Mouse (Mus musculus): Measurements from ENCODE around the gene Scd2. TPM values are rescaled to one million over a fixed set of nuclear protein-coding genes. Genes with fewer than 3 reads are reported as not detected.
A peak's percentile ranks its signal among the peaks of the same experiment; 100 is the strongest.

The Scd2 gene
- polyA plus RNA-seq, 2 experiments, result 80.4 to 84.0 TPM

- no peak for TF ChIP-seq EP300 (IDR thresholded peaks at IDR 0.05; ENCODE audit: low read depth)
- TF ChIP-seq CTCF (IDR thresholded peaks at IDR 0.05; ENCODE audit: low read depth), result no peak
- Histone ChIP-seq H3K36me3 (replicated peaks; ENCODE audit: control insufficient read depth, insufficient read depth, low read depth) (no peaks in the 10 kb centered on the region), H3K27ac (peak overlapping the region; percentile 52)
Measured at GRCm38 (mm10) chr19:44267499-44268002, 25.9 kb upstream of the Scd2 start.

GRCm38 (mm10) chr19:44273711-44274110 lies 19.8 kb upstream of the Scd2 start:
- 63% methylated on average over 4 of the region's 4 CpGs for WGBS (ENCODE audit: insufficient replicate concordance)
- Histone ChIP-seq H3K27me3 (ENCODE audit: control insufficient read depth, insufficient read depth, low read length) (no peaks in the 10 kb centered on the region), H3K4me3 (ENCODE audit: insufficient read depth in 1 of 2, low read depth in 2 of 2, low read length in 2 of 2) (no peak overlapping the region), H3K9me3 (ENCODE audit: control insufficient read depth, low read length) (no peaks in the 10 kb centered on the region), H3K36me3 (replicated peaks; ENCODE audit: control insufficient read depth, insufficient read depth, low read depth) (no peaks in the 10 kb centered on the region), H3K4me2 (ENCODE audit: low read depth) (no peak overlapping the region), H3K9ac (replicated peaks) (no peak overlapping the region), H3K27ac (no peak overlapping the region), H3K4me1 (replicated peaks; ENCODE audit: control insufficient read depth in 2 of 2, insufficient read depth in 2 of 2, low read length in 1 of 2) (0 out of 4 replicates have a peak, but pooled peaks cover 0 to 2% of the 10 kb centered on the region in 2 experiments)
- ATAC-seq (ENCODE audit: insufficient read depth) (no peak), DNase-seq (ENCODE audit: low read depth in 3 of 3, low spot score in 3 of 3) (no peak)
- TF ChIP-seq EP300 (IDR thresholded peaks at IDR 0.05; ENCODE audit: low read depth) (no peak), CTCF (IDR thresholded peaks at IDR 0.05; ENCODE audit: low read depth) (no peak)

More at GRCm38 (mm10) chr19:44267499-44268002, 25.9 kb upstream of the Scd2 start:
- Histone ChIP-seq H3K27me3 (ENCODE audit: control insufficient read depth, insufficient read depth, low read length) (no peaks in the 10 kb centered on the region), H3K4me2 (ENCODE audit: low read depth) (peak overlapping the region; percentile 61), H3K9me3 (ENCODE audit: control insufficient read depth, low read length) (no peaks in the 10 kb centered on the region), H3K4me3 (ENCODE audit: insufficient read depth in 1 of 2, low read depth in 2 of 2, low read length in 2 of 2) (peak overlapping the region; percentile 55 to 80), H3K9ac (replicated peaks) (peak overlapping the region; percentile 52), H3K4me1 (replicated peaks; ENCODE audit: control insufficient read depth in 2 of 2, insufficient read depth in 2 of 2, low read length in 1 of 2) (peaks cover 23 to 30% of the 10 kb centered on the region in 2 experiments)
- DNase-seq (ENCODE audit: low read depth in 3 of 3, low spot score in 3 of 3) (no peak), ATAC-seq (ENCODE audit: insufficient read depth) (no peak)
- WGBS (ENCODE audit: insufficient replicate concordance), result 21% methylated on average over 18 of the region's 18 CpGs

GRCm38 (mm10) chr19:44274452-44274851 lies 19.0 kb upstream of the Scd2 start:
- Histone ChIP-seq H3K27ac (no peak overlapping the region), H3K9ac (replicated peaks) (no peak overlapping the region), H3K4me2 (ENCODE audit: low read depth) (no peak overlapping the region), H3K9me3 (ENCODE audit: control insufficient read depth, low read length) (no peaks in the 10 kb centered on the region), H3K36me3 (replicated peaks; ENCODE audit: control insufficient read depth, insufficient read depth, low read depth) (no peaks in the 10 kb centered on the region), H3K4me1 (replicated peaks; ENCODE audit: control insufficient read depth in 2 of 2, insufficient read depth in 2 of 2, low read length in 1 of 2) (0 out of 4 replicates have a peak, but pooled peaks cover 0 to 2% of the 10 kb centered on the region in 2 experiments), H3K4me3 (ENCODE audit: insufficient read depth in 1 of 2, low read depth in 2 of 2, low read length in 2 of 2) (no peak overlapping the region), H3K27me3 (ENCODE audit: control insufficient read depth, insufficient read depth, low read length) (no peaks in the 10 kb centered on the region)
- WGBS (ENCODE audit: insufficient replicate concordance), result 80% methylated on average over 4 of the region's 4 CpGs
- TF ChIP-seq EP300 (IDR thresholded peaks at IDR 0.05; ENCODE audit: low read depth), result no peak
- no peak for TF ChIP-seq CTCF (IDR thresholded peaks at IDR 0.05; ENCODE audit: low read depth)
- ATAC-seq (ENCODE audit: insufficient read depth) (no peak), DNase-seq (ENCODE audit: low read depth in 3 of 3, low spot score in 3 of 3) (no peak)

DNA sequence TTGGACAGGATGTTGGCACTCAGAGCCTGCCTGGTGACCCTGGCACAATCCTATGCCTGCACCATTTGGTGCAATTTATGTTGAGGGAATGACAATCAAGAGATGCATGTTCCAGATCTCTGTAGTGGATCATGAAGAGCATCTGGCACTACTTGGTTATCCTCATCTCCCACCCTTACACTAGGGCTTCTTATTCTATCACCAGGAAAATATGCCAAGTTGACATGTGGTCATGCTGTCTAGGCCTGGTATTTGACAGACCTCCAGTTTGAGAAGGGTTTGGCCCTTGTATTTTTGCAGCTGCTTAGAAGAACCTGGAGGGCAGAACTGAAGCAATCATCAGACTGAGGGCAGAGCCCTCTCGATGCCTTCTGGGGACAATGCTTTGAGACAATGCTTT lies 18.1 kb upstream of the Scd2 start:
- 79% methylated on average over 1 of the region's 1 CpGs for WGBS (ENCODE audit: insufficient replicate concordance)

DNA sequence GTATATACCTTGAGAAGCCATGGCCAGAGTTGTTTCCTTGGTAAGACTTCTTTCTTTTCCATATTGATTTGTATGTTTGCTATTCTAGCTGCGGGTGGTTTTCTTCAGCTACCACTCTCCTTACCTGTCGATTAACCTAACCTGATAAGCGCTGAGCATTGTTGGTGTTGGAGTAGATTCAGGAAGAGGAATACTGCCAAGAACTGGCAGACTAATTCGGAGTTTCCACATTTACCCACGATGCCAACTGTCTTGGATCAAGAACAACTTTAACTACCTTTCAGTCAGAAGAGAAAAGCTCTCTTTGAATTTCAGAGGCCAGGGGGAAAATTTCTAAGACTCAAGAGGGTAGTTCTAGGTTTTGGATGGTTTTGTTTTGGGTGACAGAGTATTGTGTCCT lies 16.6 kb upstream of the Scd2 start:
- Histone ChIP-seq H3K4me2 (ENCODE audit: low read depth) (no peak overlapping the region), H3K4me1 (replicated peaks; ENCODE audit: control insufficient read depth in 2 of 2, insufficient read depth in 2 of 2, low read length in 1 of 2) (peaks cover 9 to 15% of the 10 kb centered on the region in 2 experiments), H3K36me3 (replicated peaks; ENCODE audit: control insufficient read depth, insufficient read depth, low read depth) (no peaks in the 10 kb centered on the region), H3K27me3 (ENCODE audit: control insufficient read depth, insufficient read depth, low read length) (no peaks in the 10 kb centered on the region), H3K27ac (no peak overlapping the region), H3K9me3 (ENCODE audit: control insufficient read depth, low read length) (no peaks in the 10 kb centered on the region), H3K4me3 (ENCODE audit: insufficient read depth in 1 of 2, low read depth in 2 of 2, low read length in 2 of 2) (no peak overlapping the region), H3K9ac (replicated peaks) (no peak overlapping the region)
- ATAC-seq (ENCODE audit: insufficient read depth), result no peak
- WGBS (ENCODE audit: insufficient replicate concordance), result 72% methylated on average over 5 of the region's 5 CpGs
- TF ChIP-seq EP300 (IDR thresholded peaks at IDR 0.05; ENCODE audit: low read depth), result no peak
- TF ChIP-seq CTCF (IDR thresholded peaks at IDR 0.05; ENCODE audit: low read depth), result no peak
- DNase-seq (ENCODE audit: low read depth in 3 of 3, low spot score in 3 of 3), result no peak

More for the DNA sequence above, 18.1 kb upstream of the Scd2 start:
- H3K4me3 ChIP-seq (ENCODE audit: insufficient read depth in 1 of 2, low read depth in 2 of 2, low read length in 2 of 2), result no peak overlapping the region
- H3K27me3 ChIP-seq (ENCODE audit: control insufficient read depth, insufficient read depth, low read length), result no peaks in the 10 kb centered on the region
- DNase-seq (ENCODE audit: low read depth in 3 of 3, low spot score in 3 of 3), result no peak
- no peaks in the 10 kb centered on the region for H3K36me3 ChIP-seq (replicated peaks; ENCODE audit: control insufficient read depth, insufficient read depth, low read depth)
- H3K27ac ChIP-seq, result no peak overlapping the region
- no peak overlapping the region for H3K9ac ChIP-seq (replicated peaks)
- ATAC-seq (ENCODE audit: insufficient read depth), result no peak
- no peak overlapping the region for H3K4me2 ChIP-seq (ENCODE audit: low read depth)
- peaks cover 0 to 2% of the 10 kb centered on the region in 2 experiments; a peak in 1 of 4 replicates for H3K4me1 ChIP-seq (replicated peaks; ENCODE audit: control insufficient read depth in 2 of 2, insufficient read depth in 2 of 2, low read length in 1 of 2)
- TF ChIP-seq CTCF (IDR thresholded peaks at IDR 0.05; ENCODE audit: low read depth) (no peak), EP300 (IDR thresholded peaks at IDR 0.05; ENCODE audit: low read depth) (no peak)
- H3K9me3 ChIP-seq (ENCODE audit: control insufficient read depth, low read length), result no peaks in the 10 kb centered on the region

All from liver, embryonic 14.5 days (tissue).